Mouse (Mus musculus) megakaryocyte, embryonic 14.5 days (primary cell): Measurements from ENCODE around the gene Nadk2. TPM values are rescaled to one million over a fixed set of nuclear protein-coding genes. Genes with fewer than 3 reads are reported as not detected.
A peak's percentile ranks its signal among the peaks of the same experiment; 100 is the strongest.

Experiments
- H3K27me3 ChIP-seq: replicated peaks from 2 replicates; pipeline ENCODE3; 2012; ENCODE audit warnings: inconsistent platforms
- H3K36me3 ChIP-seq: replicated peaks from 2 replicates; pipeline ENCODE3; 2012; ENCODE audit warnings: low read length, inconsistent platforms, mixed read lengths
- H3K4me1 ChIP-seq: 2 replicates; pipeline ENCODE4 v1.6.1; 2012; ENCODE audit warnings: inconsistent platforms
- H3K4me3 ChIP-seq: replicated peaks from 2 replicates; pipeline ENCODE3; 2012; ENCODE audit warnings: moderate library complexity, mild to moderate bottlenecking, inconsistent platforms
- H3K9me3 ChIP-seq: 2 replicates; pipeline ENCODE4 v1.6.1; 2012; ENCODE audit warnings: inconsistent platforms
- FLI1 ChIP-seq: IDR thresholded peaks from 2 replicates; pipeline ENCODE4 v1.6.1; 2012; ENCODE audit warnings: low read length, inconsistent platforms, mixed read lengths
- GATA1 ChIP-seq: IDR thresholded peaks from 3 replicates; pipeline ENCODE4 v1.6.1; 2012; ENCODE audit warnings: mixed read lengths, low read length, inconsistent platforms, borderline replicate concordance
- polyA plus RNA-seq: library from polyadenylated mRNA; stranded (reverse); fragments of >175 nt; gene quantifications from 2 replicates; pipeline ENCODE4 v1.2.3, GENCODE M21; 2012; ENCODE audit warnings: low replicate concordance; ENCODE audit not compliant: insufficient read depth

Gene Nadk2
- polyA plus RNA-seq, 1 experiment = 8.6 TPM

GRCm38 (mm10) chr15:9087895-9088682 is 17.0 kb downstream of the Nadk2 start:
- Histone ChIP-seq H3K9me3 (no peaks in the 10 kb centered on the region), H3K27me3 (no peaks in the 10 kb centered on the region), H3K36me3 (peaks cover 94% of the 10 kb centered on the region), H3K4me1 (peaks cover 84% of the 10 kb centered on the region), H3K4me3 (peak overlapping the region; percentile 74)
- TF ChIP-seq GATA1 = no peak
- TF ChIP-seq FLI1 = no peak

- peaks cover 94% of the 10 kb centered on the region for H3K36me3 ChIP-seq
- peaks cover 85% of the 10 kb centered on the region for H3K4me1 ChIP-seq
- peak overlapping the region; percentile 74 for H3K4me3 ChIP-seq
Measured at GRCm38 (mm10) chr15:9088683-9089072, 17.6 kb downstream of the Nadk2 start.

GRCm38 (mm10) chr15:9089136-9089720 is 18.2 kb downstream of the Nadk2 start:
- Histone ChIP-seq H3K9me3 (no peaks in the 10 kb centered on the region), H3K4me3 (peak overlapping the region; percentile 10), H3K4me1 (peaks cover 87% of the 10 kb centered on the region), H3K36me3 (peaks cover 94% of the 10 kb centered on the region), H3K27me3 (no peaks in the 10 kb centered on the region)
- TF ChIP-seq FLI1 (no peak), GATA1 (no peak)

More at GRCm38 (mm10) chr15:9088683-9089072, 17.6 kb downstream of the Nadk2 start:
- H3K9me3 ChIP-seq = no peaks in the 10 kb centered on the region
- no peak for TF ChIP-seq GATA1
- no peak for TF ChIP-seq FLI1
- H3K27me3 ChIP-seq = no peaks in the 10 kb centered on the region

- no peaks in the 10 kb centered on the region for H3K9me3 ChIP-seq
- peaks cover 90% of the 10 kb centered on the region for H3K36me3 ChIP-seq
- peaks cover 79% of the 10 kb centered on the region for H3K4me1 ChIP-seq
- H3K27me3 ChIP-seq = no peaks in the 10 kb centered on the region
- TF ChIP-seq GATA1 = no peak
- no peak for TF ChIP-seq FLI1
- H3K4me3 ChIP-seq = no peak overlapping the region
Measured at GRCm38 (mm10) chr15:9090662-9091061, 19.6 kb downstream of the Nadk2 start.

- Histone ChIP-seq H3K4me3 (no peak overlapping the region), H3K4me1 (peaks cover 47% of the 10 kb centered on the region), H3K36me3 (peaks cover 92% of the 10 kb centered on the region)
Measured at GRCm38 (mm10) chr15:9093598-9094365, 22.7 kb downstream of the Nadk2 start.

GRCm38 (mm10) chr15:9094366-9094750 is 23.3 kb downstream of the Nadk2 start:
- Histone ChIP-seq H3K9me3 (no peaks in the 10 kb centered on the region), H3K4me3 (no peak overlapping the region), H3K36me3 (peaks cover 92% of the 10 kb centered on the region), H3K27me3 (no peaks in the 10 kb centered on the region), H3K4me1 (peaks cover 42% of the 10 kb centered on the region)
- TF ChIP-seq FLI1 (no peak), GATA1 (no peak)

More at GRCm38 (mm10) chr15:9093598-9094365, 22.7 kb downstream of the Nadk2 start:
- Histone ChIP-seq H3K27me3 (no peaks in the 10 kb centered on the region), H3K9me3 (no peaks in the 10 kb centered on the region)
- TF ChIP-seq FLI1 (no peak), GATA1 (no peak)

GRCm38 (mm10) chr15:9096865-9097264 is 25.8 kb downstream of the Nadk2 start:
- no peaks in the 10 kb centered on the region for H3K9me3 ChIP-seq
- no peaks in the 10 kb centered on the region for H3K27me3 ChIP-seq
- no peak for TF ChIP-seq FLI1
- TF ChIP-seq GATA1 = no peak
- H3K4me1 ChIP-seq = peaks cover 32% of the 10 kb centered on the region
- H3K36me3 ChIP-seq = peaks cover 94% of the 10 kb centered on the region
- H3K4me3 ChIP-seq = no peak overlapping the region

- no peak for TF ChIP-seq GATA1
- TF ChIP-seq FLI1 = no peak
- H3K4me1 ChIP-seq = peaks cover 19% of the 10 kb centered on the region
- peak overlapping the region; percentile 38 for H3K4me3 ChIP-seq
- no peaks in the 10 kb centered on the region for H3K27me3 ChIP-seq
- no peaks in the 10 kb centered on the region for H3K9me3 ChIP-seq
- peaks cover 100% of the 10 kb centered on the region for H3K36me3 ChIP-seq
Measured at GRCm38 (mm10) chr15:9100446-9101077, 29.5 kb downstream of the Nadk2 start.

GRCm38 (mm10) chr15:9106303-9107074 is 35.4 kb downstream of the Nadk2 start:
- TF ChIP-seq GATA1 = no peak
- Histone ChIP-seq H3K27me3 (no peaks in the 10 kb centered on the region), H3K4me3 (no peak overlapping the region), H3K36me3 (peaks cover 93% of the 10 kb centered on the region), H3K9me3 (no peaks in the 10 kb centered on the region), H3K4me1 (peaks cover 4% of the 10 kb centered on the region)
